Mouse (Mus musculus): ENCODE results near the gene Bcar1. TPM values are rescaled to one million over a fixed set of nuclear protein-coding genes. Genes with fewer than 3 reads are reported as not detected.
A peak's percentile ranks its signal among the peaks of the same experiment; 100 is the strongest.

Gene Bcar1
- polyA plus RNA-seq, 1 experiment from 2014 or later = 9.9 TPM

GRCm38 (mm10) chr8:111716603-111717487, 26.8 kb downstream of the Bcar1 start:
- H3K36me3 ChIP-seq (replicated peaks; ENCODE audit: insufficient read depth, low read length) = peaks cover 31% of the 10 kb centered on the region
- no peaks in the 10 kb centered on the region for H3K27me3 ChIP-seq (ENCODE audit: insufficient read depth, low read length)
- 65% methylated on average over 10 of the region's 10 CpGs for WGBS (ENCODE audit: insufficient replicate concordance)
- peaks cover 6% of the 10 kb centered on the region; the same call in 1 of the 2 replicates for H3K4me1 ChIP-seq (ENCODE audit: insufficient read depth)
- H3K9ac ChIP-seq (replicated peaks) = no peak overlapping the region
- H3K4me3 ChIP-seq (ENCODE audit: low read depth, low read length) = no peak overlapping the region
- peak overlapping the region; percentile 44; the same call in 1 of the 2 replicates for H3K27ac ChIP-seq (ENCODE audit: low read depth)
- DNase-seq (no peak), ATAC-seq (no peak)
- TF ChIP-seq CTCF (IDR thresholded peaks at IDR 0.05; ENCODE audit: low read depth) (no peak), EP300 (IDR thresholded peaks at IDR 0.05; ENCODE audit: low read depth) (no peak)
- H3K4me2 ChIP-seq (ENCODE audit: low read depth, low read length) = no peak overlapping the region
- no peaks in the 10 kb centered on the region for H3K9me3 ChIP-seq (ENCODE audit: low read length)

- TF ChIP-seq EP300 (IDR thresholded peaks at IDR 0.05; ENCODE audit: low read depth) (no peak), CTCF (IDR thresholded peaks at IDR 0.05; ENCODE audit: low read depth) (peak; percentile 16; the same call in 1 of the 2 replicates)
- no peak overlapping the region for H3K4me2 ChIP-seq (ENCODE audit: low read depth, low read length)
- no peaks in the 10 kb centered on the region for H3K27me3 ChIP-seq (ENCODE audit: insufficient read depth, low read length)
- H3K9me3 ChIP-seq (ENCODE audit: low read length) = no peaks in the 10 kb centered on the region
- H3K4me1 ChIP-seq (ENCODE audit: insufficient read depth) = peaks cover 6% of the 10 kb centered on the region; the same call in 1 of the 2 replicates
- no peak overlapping the region for H3K27ac ChIP-seq (ENCODE audit: low read depth)
- no peak overlapping the region for H3K4me3 ChIP-seq (ENCODE audit: low read depth, low read length)
- DNase-seq (no peak), ATAC-seq (no peak)
- peaks cover 38% of the 10 kb centered on the region for H3K36me3 ChIP-seq (replicated peaks; ENCODE audit: insufficient read depth, low read length)
- H3K9ac ChIP-seq (replicated peaks) = no peak overlapping the region
- WGBS (ENCODE audit: insufficient replicate concordance) = 77% methylated on average over 13 of the region's 13 CpGs
Observed at GRCm38 (mm10) chr8:111715514-111715913, 28.1 kb downstream of the Bcar1 start.

GRCm38 (mm10) chr8:111714295-111714694, 29.3 kb downstream of the Bcar1 start:
- H3K4me3 ChIP-seq (ENCODE audit: low read depth, low read length) = no peak overlapping the region
- no peak for ATAC-seq
- WGBS (ENCODE audit: insufficient replicate concordance) = 85% methylated on average over 12 of the region's 12 CpGs

GRCm38 (mm10) chr8:111713817-111714216, 29.8 kb downstream of the Bcar1 start:
- no peak overlapping the region for H3K9ac ChIP-seq (replicated peaks)
- no peak overlapping the region for H3K27ac ChIP-seq (ENCODE audit: low read depth)
- no peak overlapping the region for H3K4me3 ChIP-seq (ENCODE audit: low read depth, low read length)
- ATAC-seq (no peak), DNase-seq (no peak)
- TF ChIP-seq EP300 (IDR thresholded peaks at IDR 0.05; ENCODE audit: low read depth) = no peak
- no peak for TF ChIP-seq CTCF (IDR thresholded peaks at IDR 0.05; ENCODE audit: low read depth)
- no peaks in the 10 kb centered on the region for H3K27me3 ChIP-seq (ENCODE audit: insufficient read depth, low read length)
- H3K9me3 ChIP-seq (ENCODE audit: low read length) = no peaks in the 10 kb centered on the region
- H3K4me1 ChIP-seq (ENCODE audit: insufficient read depth) = peaks cover 9% of the 10 kb centered on the region; the same call in 1 of the 2 replicates
- H3K36me3 ChIP-seq (replicated peaks; ENCODE audit: insufficient read depth, low read length) = peaks cover 32% of the 10 kb centered on the region
- no peak overlapping the region for H3K4me2 ChIP-seq (ENCODE audit: low read depth, low read length)
- WGBS (ENCODE audit: insufficient replicate concordance) = 85% methylated on average over 25 of the region's 25 CpGs

More at GRCm38 (mm10) chr8:111714295-111714694, 29.3 kb downstream of the Bcar1 start:
- peaks cover 9% of the 10 kb centered on the region; the same call in 1 of the 2 replicates for H3K4me1 ChIP-seq (ENCODE audit: insufficient read depth)
- DNase-seq = no peak
- TF ChIP-seq CTCF (IDR thresholded peaks at IDR 0.05; ENCODE audit: low read depth) (no peak), EP300 (IDR thresholded peaks at IDR 0.05; ENCODE audit: low read depth) (no peak)
- H3K4me2 ChIP-seq (ENCODE audit: low read depth, low read length) = no peak overlapping the region
- H3K27ac ChIP-seq (ENCODE audit: low read depth) = no peak overlapping the region
- peaks cover 32% of the 10 kb centered on the region for H3K36me3 ChIP-seq (replicated peaks; ENCODE audit: insufficient read depth, low read length)
- H3K9me3 ChIP-seq (ENCODE audit: low read length) = no peaks in the 10 kb centered on the region
- H3K9ac ChIP-seq (replicated peaks) = no peak overlapping the region
- no peaks in the 10 kb centered on the region for H3K27me3 ChIP-seq (ENCODE audit: insufficient read depth, low read length)

GRCm38 (mm10) chr8:111713291-111713690, 30.3 kb downstream of the Bcar1 start:
- Histone ChIP-seq H3K27me3 (ENCODE audit: insufficient read depth, low read length) (no peaks in the 10 kb centered on the region), H3K9me3 (ENCODE audit: low read length) (no peaks in the 10 kb centered on the region), H3K9ac (replicated peaks) (no peak overlapping the region), H3K4me1 (ENCODE audit: insufficient read depth) (peaks cover 9% of the 10 kb centered on the region; the same call in 1 of the 2 replicates), H3K36me3 (replicated peaks; ENCODE audit: insufficient read depth, low read length) (peaks cover 32% of the 10 kb centered on the region), H3K27ac (ENCODE audit: low read depth) (no peak overlapping the region), H3K4me3 (ENCODE audit: low read depth, low read length) (no peak overlapping the region), H3K4me2 (ENCODE audit: low read depth, low read length) (no peak overlapping the region)
- DNase-seq = no peak
- no peak for ATAC-seq
- 79% methylated on average over 11 of the region's 11 CpGs for WGBS (ENCODE audit: insufficient replicate concordance)
- TF ChIP-seq EP300 (IDR thresholded peaks at IDR 0.05; ENCODE audit: low read depth) (no peak), CTCF (IDR thresholded peaks at IDR 0.05; ENCODE audit: low read depth) (no peak)

GRCm38 (mm10) chr8:111712588-111712987, 31.0 kb downstream of the Bcar1 start:
- H3K9ac ChIP-seq (replicated peaks) = no peak overlapping the region
- H3K27ac ChIP-seq (ENCODE audit: low read depth) = no peak overlapping the region
- WGBS (ENCODE audit: insufficient replicate concordance) = 62% methylated on average over 6 of the region's 6 CpGs
- H3K4me1 ChIP-seq (ENCODE audit: insufficient read depth) = peaks cover 3% of the 10 kb centered on the region; the same call in 1 of the 2 replicates
- no peak overlapping the region for H3K4me3 ChIP-seq (ENCODE audit: low read depth, low read length)
- peaks cover 29% of the 10 kb centered on the region for H3K36me3 ChIP-seq (replicated peaks; ENCODE audit: insufficient read depth, low read length)
- peak; percentile 73 for DNase-seq
- no peaks in the 10 kb centered on the region for H3K9me3 ChIP-seq (ENCODE audit: low read length)
- TF ChIP-seq EP300 (IDR thresholded peaks at IDR 0.05; ENCODE audit: low read depth) (no peak), CTCF (IDR thresholded peaks at IDR 0.05; ENCODE audit: low read depth) (peak; percentile 81)
- H3K4me2 ChIP-seq (ENCODE audit: low read depth, low read length) = no peak overlapping the region
- H3K27me3 ChIP-seq (ENCODE audit: insufficient read depth, low read length) = no peaks in the 10 kb centered on the region
- ATAC-seq = no peak; the same call in 1 of the 2 replicates
